Mouse (Mus musculus) limb, embryonic 11.5 days (tissue): ENCODE results near the gene Tceanc2. TPM values are rescaled to one million over a fixed set of nuclear protein-coding genes. Genes with fewer than 3 reads are reported as not detected.

Source experiments
- ATAC-seq: fragments of 200-750 bp; cut with Nextera tagmentation; 2 replicates; pipeline ENCODE4 v1.8.0; 2017; ENCODE audit warnings: low read depth; ENCODE audit not compliant: insufficient number of reproducible peaks, low FRiP score, low TSS enrichment
- DNase-seq: peaks from one replicate; pipeline ENCODE4 v3.0.0-alpha.2; 2015; ENCODE audit warnings: low spot score
- H3K27ac ChIP-seq: fragments of 300-500 bp; sonication (generic); replicated peaks from 2 replicates; pipeline ENCODE4 v1.5.1; 2014; ENCODE audit warnings: low read depth, mild to moderate bottlenecking, low read length
- H3K27me3 ChIP-seq: fragments of 300-500 bp; sonication (generic); 2 replicates; pipeline ENCODE4 v1.6.1; 2014; ENCODE audit warnings: mild to moderate bottlenecking, low read length, mixed read lengths; ENCODE audit not compliant: control insufficient read depth, insufficient read depth
- H3K36me3 ChIP-seq: fragments of 300-500 bp; sonication (generic); 2 replicates; pipeline ENCODE4 v1.6.1; 2014; ENCODE audit warnings: mild to moderate bottlenecking, low read length, moderate library complexity, mixed read lengths; ENCODE audit not compliant: control insufficient read depth, insufficient read depth
- H3K4me1 ChIP-seq: fragments of 300-500 bp; sonication (generic); 2 replicates; pipeline ENCODE4 v1.6.1; 2014; ENCODE audit warnings: low read length, mixed read lengths; ENCODE audit not compliant: control insufficient read depth, insufficient read depth
- H3K4me2 ChIP-seq: fragments of 300-500 bp; sonication (generic); 2 replicates; pipeline ENCODE4 v1.6.1; 2014; ENCODE audit warnings: low read depth, mild to moderate bottlenecking, moderate library complexity; ENCODE audit not compliant: severe bottlenecking
- H3K4me3 ChIP-seq: fragments of 300-500 bp; sonication (generic); 2 replicates; pipeline ENCODE4 v1.5.1; 2014; ENCODE audit warnings: low read depth, low read length
- H3K9ac ChIP-seq: fragments of 300-500 bp; sonication (generic); 2 replicates; pipeline ENCODE4 v1.6.1; 2014; ENCODE audit warnings: mild to moderate bottlenecking, low read length
- H3K9me3 ChIP-seq: fragments of 300-500 bp; sonication (generic); 2 replicates; pipeline ENCODE4 v1.6.1; 2016; ENCODE audit warnings: low read length; ENCODE audit not compliant: control insufficient read depth
- WGBS: fragments of 180-500 bp; shearing (Covaris S2); extraction: QIAGEN DNeasy Blood & Tissue Kit; methylation state at CpG from one replicate; pipeline ENCODE4 v1.1.7; 2014; 5-methylcytosine and 5-hydroxymethylcytosine counted together
- polyA plus RNA-seq: library from polyadenylated mRNA; unstranded; fragments of >200 nt; fragmentation: Nextera tagmentation; extraction: Ambion mirVana; gene quantifications from 2 replicates; pipeline ENCODE4 v1.2.1, GENCODE M21; 2014

Gene Tceanc2
- polyA plus RNA-seq, 1 experiment from 2014 or later, result 19.1 TPM

- H3K9ac ChIP-seq, result no peak overlapping the region
- H3K27me3 ChIP-seq, result no peaks in the 10 kb centered on the region
- H3K9me3 ChIP-seq, result no peaks in the 10 kb centered on the region
- no peak for ATAC-seq
- H3K4me1 ChIP-seq, result no peaks in the 10 kb centered on the region
- no peak for DNase-seq
- no peak overlapping the region for H3K27ac ChIP-seq
- H3K4me3 ChIP-seq, result no peak overlapping the region
- WGBS, result 85% methylated on average over 6 of the region's 6 CpGs
- H3K36me3 ChIP-seq, result peaks cover 7% of the 10 kb centered on the region
- H3K4me2 ChIP-seq, result no peak overlapping the region
Observed at GRCm38 (mm10) chr4:107150991-107151390, 27.9 kb downstream of the Tceanc2 start.

- Histone ChIP-seq H3K4me1 (peaks cover 30% of the 10 kb centered on the region), H3K4me2 (no peak overlapping the region), H3K9ac (no peak overlapping the region), H3K27me3 (no peaks in the 10 kb centered on the region), H3K27ac (no peak overlapping the region), H3K36me3 (peaks cover 7% of the 10 kb centered on the region), H3K4me3 (no peak overlapping the region), H3K9me3 (no peaks in the 10 kb centered on the region)
- DNase-seq (peak; percentile 20), ATAC-seq (no peak)
- WGBS, result 90% methylated on average over 8 of the region's 8 CpGs
Observed at GRCm38 (mm10) chr4:107143511-107143910, 35.4 kb downstream of the Tceanc2 start.

GRCm38 (mm10) chr4:107139836-107140631 lies 38.9 kb downstream of the Tceanc2 start:
- DNase-seq (peak; percentile 72), ATAC-seq (peak; percentile 55; the same call in 1 of the 2 replicates)
- H3K9me3 ChIP-seq, result no peaks in the 10 kb centered on the region
- no peak overlapping the region for H3K4me3 ChIP-seq
- no peaks in the 10 kb centered on the region for H3K27me3 ChIP-seq
- H3K4me2 ChIP-seq, result peak overlapping the region; percentile 21; the same call in 1 of the 2 replicates
- H3K36me3 ChIP-seq, result no peaks in the 10 kb centered on the region; the same call in 1 of the 2 replicates
- 7% methylated on average over 13 of the region's 13 CpGs for WGBS
- peaks cover 64% of the 10 kb centered on the region for H3K4me1 ChIP-seq
- H3K9ac ChIP-seq, result no peak overlapping the region
- peak overlapping the region; percentile 89 for H3K27ac ChIP-seq

- Histone ChIP-seq H3K4me3 (no peak overlapping the region), H3K27me3 (no peaks in the 10 kb centered on the region), H3K27ac (peak overlapping the region; percentile 89), H3K9ac (0 out of 2 replicates have a peak overlapping the region, but pooled peaks have one; percentile 1), H3K4me2 (peak overlapping the region; percentile 16; the same call in 1 of the 2 replicates), H3K9me3 (no peaks in the 10 kb centered on the region), H3K36me3 (no peaks in the 10 kb centered on the region), H3K4me1 (peaks cover 64% of the 10 kb centered on the region)
- DNase-seq (peak; percentile 60), ATAC-seq (no peak)
- WGBS, result 15% methylated on average over 37 of the region's 37 CpGs
Observed at GRCm38 (mm10) chr4:107138948-107139835, 39.7 kb downstream of the Tceanc2 start.

GRCm38 (mm10) chr4:107136531-107136930 lies 42.4 kb downstream of the Tceanc2 start:
- DNase-seq (no peak), ATAC-seq (no peak)
- no peaks in the 10 kb centered on the region for H3K27me3 ChIP-seq
- no peaks in the 10 kb centered on the region for H3K36me3 ChIP-seq
- 33% methylated on average over 3 of the region's 3 CpGs for WGBS
- no peak overlapping the region for H3K4me3 ChIP-seq
- H3K4me2 ChIP-seq, result no peak overlapping the region
- H3K9ac ChIP-seq, result no peak overlapping the region
- no peak overlapping the region for H3K27ac ChIP-seq
- H3K9me3 ChIP-seq, result no peaks in the 10 kb centered on the region
- peaks cover 63% of the 10 kb centered on the region for H3K4me1 ChIP-seq

- Histone ChIP-seq H3K27me3 (no peaks in the 10 kb centered on the region), H3K9me3 (no peaks in the 10 kb centered on the region), H3K27ac (peak overlapping the region; percentile 52; the same call in 1 of the 2 replicates), H3K4me2 (no peak overlapping the region), H3K36me3 (no peaks in the 10 kb centered on the region), H3K4me3 (no peak overlapping the region), H3K9ac (no peak overlapping the region), H3K4me1 (peaks cover 57% of the 10 kb centered on the region)
- DNase-seq (no peak), ATAC-seq (no peak)
- WGBS, result 69% methylated on average over 5 of the region's 5 CpGs
Observed at GRCm38 (mm10) chr4:107135663-107136062, 43.3 kb downstream of the Tceanc2 start.

GRCm38 (mm10) chr4:107134891-107135290 lies 44.0 kb downstream of the Tceanc2 start:
- H3K27me3 ChIP-seq, result no peaks in the 10 kb centered on the region
- no peak overlapping the region for H3K9ac ChIP-seq
- H3K36me3 ChIP-seq, result no peaks in the 10 kb centered on the region
- no peak overlapping the region for H3K4me3 ChIP-seq
- H3K9me3 ChIP-seq, result no peaks in the 10 kb centered on the region
- ATAC-seq (no peak), DNase-seq (no peak)
- WGBS, result 85% methylated on average over 3 of the region's 3 CpGs
- H3K27ac ChIP-seq, result no peak overlapping the region
- no peak overlapping the region for H3K4me2 ChIP-seq
- peaks cover 53% of the 10 kb centered on the region for H3K4me1 ChIP-seq

GRCm38 (mm10) chr4:107130534-107130933 lies 48.4 kb downstream of the Tceanc2 start:
- 34% methylated on average over 9 of the region's 9 CpGs for WGBS
- no peak overlapping the region for H3K9ac ChIP-seq
- no peak overlapping the region for H3K27ac ChIP-seq
- H3K4me3 ChIP-seq, result no peak overlapping the region
- H3K4me1 ChIP-seq, result peaks cover 26% of the 10 kb centered on the region
- DNase-seq (no peak), ATAC-seq (no peak)
- H3K27me3 ChIP-seq, result no peaks in the 10 kb centered on the region
- no peaks in the 10 kb centered on the region for H3K36me3 ChIP-seq
- no peaks in the 10 kb centered on the region for H3K9me3 ChIP-seq
- no peak overlapping the region for H3K4me2 ChIP-seq
